Mouse (Mus musculus) CH12.LX (cell line): ENCODE results near the gene Far1.

Experiments
- CTCF ChIP-seq, 2 experiments: IDR thresholded peaks in 1 of 2; conservative IDR thresholded peaks in 1 of 2; 2 replicates each; pipeline ENCODE4 v1.5.1; 2011 to 2012; ENCODE audit warnings: low read depth in 2 of 2, low read length in 2 of 2, improper control_type of control experiment in 1 of 2, inconsistent platforms in 1 of 2, mild to moderate bottlenecking in 1 of 2, moderate library complexity in 1 of 2
- ELF1 ChIP-seq: IDR thresholded peaks from 2 replicates; pipeline ENCODE4 v1.6.1; 2014; ENCODE audit warnings: low read depth, mild to moderate bottlenecking, inconsistent platforms, low read length, improper control_type of control experiment
- EP300 ChIP-seq: IDR thresholded peaks from 2 replicates; pipeline ENCODE4 v1.6.1; 2011; ENCODE audit warnings: low read length, improper control_type of control experiment
- JUN ChIP-seq: IDR thresholded peaks from 2 replicates; pipeline ENCODE4 v1.6.1; 2011; ENCODE audit warnings: low read depth, mild to moderate bottlenecking, low read length, improper control_type of control experiment, moderate library complexity; ENCODE audit not compliant: insufficient read depth
- POLR2A ChIP-seq: IDR thresholded peaks from 2 replicates; pipeline ENCODE4 v1.6.1; 2011; ENCODE audit warnings: low read depth, mild to moderate bottlenecking, improper control_type of control experiment, low read length
- USF2 ChIP-seq: conservative IDR thresholded peaks from 2 replicates; pipeline ENCODE4 v1.6.1; 2011; ENCODE audit warnings: low read depth, low read length, improper control_type of control experiment
- ZC3H11A ChIP-seq: IDR thresholded peaks from 2 replicates; pipeline ENCODE4 v1.6.1; 2012; ENCODE audit warnings: low read depth, mild to moderate bottlenecking, inconsistent platforms, low read length, improper control_type of control experiment
- ZMIZ1 ChIP-seq: IDR thresholded peaks from 2 replicates; pipeline ENCODE4 v1.6.1; 2012; ENCODE audit warnings: low read depth, mild to moderate bottlenecking, inconsistent platforms, low read length, improper control_type of control experiment
- ZNF384 ChIP-seq: IDR thresholded peaks from 2 replicates; pipeline ENCODE4 v1.6.1; 2012; ENCODE audit warnings: low read depth, low read length, improper control_type of control experiment, inconsistent platforms

DNA sequence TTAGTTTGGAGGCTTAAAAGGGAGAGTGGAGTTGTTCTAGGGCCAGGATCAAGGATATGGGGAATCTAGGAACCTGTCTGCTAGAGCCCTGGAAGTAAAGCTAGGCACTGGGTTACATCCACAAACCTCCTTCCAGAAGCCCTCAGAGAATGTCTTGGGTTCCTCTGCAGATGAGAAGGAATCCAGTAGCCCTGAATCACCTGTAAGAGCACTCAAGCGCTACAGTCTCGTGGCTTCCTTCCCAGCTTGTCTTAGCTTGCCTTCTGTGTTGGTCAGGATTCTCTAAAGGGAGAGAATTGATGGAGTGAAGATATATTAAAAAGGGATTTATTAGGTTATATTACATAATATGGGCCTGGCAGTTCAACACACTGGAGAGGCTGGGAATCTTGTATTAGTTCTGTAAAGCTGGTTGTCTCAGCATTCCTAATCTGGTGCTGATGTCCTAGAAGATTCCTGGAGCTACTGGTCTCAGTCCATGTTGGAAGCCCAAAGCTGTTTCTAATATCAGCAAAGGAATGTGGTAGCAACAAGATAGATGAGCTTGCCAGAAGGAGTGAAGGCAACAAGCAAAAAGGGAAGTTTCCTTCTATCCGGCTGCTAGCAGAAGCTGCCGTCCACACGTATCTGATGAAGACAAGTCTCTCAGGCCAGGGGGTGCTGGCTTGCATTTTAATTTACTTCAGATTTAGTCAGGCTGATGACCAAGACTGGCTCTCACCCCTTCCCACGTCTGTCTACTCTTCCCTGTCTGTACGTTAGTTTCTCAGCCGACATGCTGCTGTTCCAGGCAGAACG is 78.1 kb downstream of the Far1 start:
- no peak for TF ChIP-seq ELF1
- TF ChIP-seq POLR2A: no peak
- TF ChIP-seq ZNF384: no peak
- no peak for TF ChIP-seq ZMIZ1
- no peak for TF ChIP-seq CTCF (conservative IDR thresholded peaks at IDR 0.05 in 1 of 2, IDR thresholded peaks at IDR 0.05 in 1 of 2; ENCODE audit: low read depth in 2 of 2, low read length in 2 of 2)
- no peak for TF ChIP-seq JUN
- TF ChIP-seq EP300: no peak
- TF ChIP-seq USF2: no peak
- TF ChIP-seq ZC3H11A: no peak
